Mouse (Mus musculus): ENCODE measurements around the gene Aurka. TPM values are rescaled to one million over a fixed set of nuclear protein-coding genes. Genes with fewer than 3 reads are reported as not detected.

Aurka gene
- total RNA-seq, 2 experiments from 2014 or later, result 23.2 to 31.3 TPM

GRCm38 (mm10) chr2:172343751-172344150 lies 26.6 kb downstream of the Aurka start:
- no peak for ATAC-seq (replicated peaks; ENCODE audit: low FRiP score, poor library complexity, severe bottlenecking)

- no peak for ATAC-seq (replicated peaks; ENCODE audit: low FRiP score, poor library complexity, severe bottlenecking)
These were observed 28.7 kb downstream of the Aurka start for GRCm38 (mm10) chr2:172341606-172342005.

GRCm38 (mm10) chr2:172340936-172341335 lies 29.4 kb downstream of the Aurka start:
- ATAC-seq (replicated peaks; ENCODE audit: low FRiP score, poor library complexity, severe bottlenecking), result no peak

GRCm38 (mm10) chr2:172338206-172338942 lies 32.0 kb downstream of the Aurka start:
- ATAC-seq (replicated peaks; ENCODE audit: low FRiP score, poor library complexity, severe bottlenecking), result no peak

- ATAC-seq (replicated peaks; ENCODE audit: low FRiP score, poor library complexity, severe bottlenecking), result peak; percentile 75; the same call in 1 of the 2 replicates
These were observed 41.2 kb downstream of the Aurka start for GRCm38 (mm10) chr2:172329179-172329578.

GRCm38 (mm10) chr2:172328248-172328647 lies 42.1 kb downstream of the Aurka start:
- ATAC-seq (replicated peaks; ENCODE audit: low FRiP score, poor library complexity, severe bottlenecking), result no peak

- no peak for ATAC-seq (replicated peaks; ENCODE audit: low FRiP score, poor library complexity, severe bottlenecking)
These were observed 49.5 kb downstream of the Aurka start for GRCm38 (mm10) chr2:172320878-172321277.

GRCm38 (mm10) chr2:172311731-172312130 lies 58.6 kb downstream of the Aurka start:
- ATAC-seq (replicated peaks; ENCODE audit: low FRiP score, poor library complexity, severe bottlenecking), result no peak

- no peak for ATAC-seq (replicated peaks; ENCODE audit: low FRiP score, poor library complexity, severe bottlenecking)
These were observed 63.8 kb downstream of the Aurka start for GRCm38 (mm10) chr2:172306544-172306943.

Other genes starting within 250 kb of the Aurka start
- not detected in 2 replicates for gene Mc3r, start 122.0 kb downstream of the Aurka start, total RNA-seq (2015; ENCODE audit: low replicate concordance)
- 0.14 TPM in 1 of 2 replicates, not detected in the other for gene Mc3r, start 122.0 kb downstream of the Aurka start, total RNA-seq (2017; ENCODE audit: low replicate concordance)
- 102 and 114 TPM in 2 replicates for gene Fam210b, start 25.0 kb downstream of the Aurka start, total RNA-seq (2015; ENCODE audit: low replicate concordance)
- gene Fam210b, start 25.0 kb downstream of the Aurka start, total RNA-seq (2017; ENCODE audit: low replicate concordance), result 96.2 and 117 TPM in 2 replicates
- 5.6 and 10.0 TPM in 2 replicates for gene Cstf1, start 146 bp upstream of the Aurka start, total RNA-seq (2015; ENCODE audit: low replicate concordance)
- 6.3 and 7.5 TPM in 2 replicates for gene Cstf1, start 146 bp upstream of the Aurka start, total RNA-seq (2017; ENCODE audit: low replicate concordance)
- gene Cass4, start 23.3 kb upstream of the Aurka start, total RNA-seq (2015; ENCODE audit: low replicate concordance), result 1.0 and 2.5 TPM in 2 replicates
- gene Cass4, start 23.3 kb upstream of the Aurka start, total RNA-seq (2017; ENCODE audit: low replicate concordance), result 0.56 and 1.3 TPM in 2 replicates
- 18.3 and 24.7 TPM in 2 replicates for gene Rtf2, start 70.0 kb upstream of the Aurka start, total RNA-seq (2015; ENCODE audit: low replicate concordance)
- 59.5 and 80.9 TPM in 2 replicates for gene Rtf2, start 70.0 kb upstream of the Aurka start, total RNA-seq (2017; ENCODE audit: low replicate concordance)
- not detected in 2 replicates for gene Gcnt7, start 88.1 kb upstream of the Aurka start, total RNA-seq (2015; ENCODE audit: low replicate concordance)
- 1.1 TPM in 1 of 2 replicates, not detected in the other for gene Gcnt7, start 88.1 kb upstream of the Aurka start, total RNA-seq (2017; ENCODE audit: low replicate concordance)
- gene Fam209, start 102.0 kb upstream of the Aurka start, total RNA-seq (2015; ENCODE audit: low replicate concordance), result not detected in 2 replicates
- gene Fam209, start 102.0 kb upstream of the Aurka start, total RNA-seq (2017; ENCODE audit: low replicate concordance), result not detected in 2 replicates
- not detected in 2 replicates for gene Tfap2c, start 179.1 kb upstream of the Aurka start, total RNA-seq (2015; ENCODE audit: low replicate concordance)
- not detected in 2 replicates for gene Tfap2c, start 179.1 kb upstream of the Aurka start, total RNA-seq (2017; ENCODE audit: low replicate concordance)

Data from erythroblast, adult 5-6 weeks (primary cell).